Comparison of ENCODE assay signal across 14 mouse cellular contexts in the genomic region with DNA sequence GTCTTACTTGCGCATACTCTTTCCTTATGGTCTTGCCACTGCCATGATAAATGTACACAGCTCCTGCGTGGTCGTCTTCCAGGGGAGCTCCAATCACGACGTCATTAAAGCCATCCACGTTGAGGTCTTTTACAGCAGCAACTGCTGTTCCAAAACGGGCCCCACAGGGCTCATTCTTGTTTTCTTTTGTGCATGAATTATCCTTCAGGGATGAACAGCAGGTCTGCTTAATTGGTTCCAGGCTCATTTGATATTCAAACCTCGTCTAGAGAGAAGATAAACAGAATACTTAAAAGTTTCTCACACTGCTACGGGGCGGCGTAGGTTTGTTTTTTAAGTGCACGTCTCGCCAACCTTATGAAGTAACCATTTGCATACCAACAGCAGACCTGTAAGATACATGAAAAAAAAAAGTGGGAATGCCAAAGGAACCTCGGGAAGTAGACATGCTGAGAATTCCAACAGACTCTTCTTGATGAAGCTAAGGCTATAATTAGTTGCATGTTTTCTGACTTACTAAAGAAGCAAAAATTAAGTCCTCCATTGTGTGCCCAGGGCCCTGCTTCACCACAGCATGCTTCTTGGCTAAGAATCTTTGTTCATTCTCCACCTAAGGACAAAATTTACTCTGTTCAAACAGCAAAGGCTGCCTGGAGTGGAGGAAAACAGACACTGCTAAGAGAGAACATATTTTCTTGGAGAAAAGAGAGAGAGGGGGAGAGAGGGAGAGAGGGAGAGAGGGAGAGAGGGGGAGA.
DNase-seq lines count a peak whose midpoint lies in the region; ATAC-seq lines count a peak whose summit lies in the region.
"Had no signal": no experiment of that assay in that cellular context is flagged by ENCODE, and none has a peak within 500 bp of the region (broad histone marks: within the 10 kb centered on the region; RNA-seq: fewer than 3 reads in every experiment).

No protein-coding gene starts in this region.

- H3K9me3 ChIP-seq in forebrain, embryonic 11.5 days (ENCODE audit: control insufficient read depth, low read length), result no peaks in the 10 kb centered on the region
- no peaks in the 10 kb centered on the region for H3K9me3 ChIP-seq in neural tube, embryonic 14.5 days (ENCODE audit: control insufficient read depth, low read length)
- no peaks in the 10 kb centered on the region for H3K9me3 ChIP-seq in kidney, embryonic 16.5 days (ENCODE audit: low read length)
- H3K9me3 ChIP-seq: heart, embryonic 13.5 days had no signal

- peak; percentile 92 for ATAC-seq in forebrain, embryonic 11.5 days (replicated peaks; ENCODE audit: low FRiP score)
- ATAC-seq in neural tube, embryonic 14.5 days (ENCODE audit: low read depth), result peak; percentile 91
- ATAC-seq in kidney, embryonic 16.5 days (ENCODE audit: low FRiP score, low TSS enrichment), result no peak
- ATAC-seq: CD4-positive, CD25-positive, alpha-beta regulatory T cell, adult 4 months had no signal

- H3K36me3 ChIP-seq in forebrain, embryonic 11.5 days (ENCODE audit: control insufficient read depth, insufficient read depth, low read length), result no peaks in the 10 kb centered on the region
- H3K36me3 ChIP-seq in neural tube, embryonic 14.5 days (ENCODE audit: control insufficient read depth, insufficient read depth, low read length), result no peaks in the 10 kb centered on the region
- H3K36me3 ChIP-seq in kidney, embryonic 16.5 days (ENCODE audit: insufficient read depth, low read length), result 0 out of 2 replicates have a peak, but pooled peaks cover 8% of the 10 kb centered on the region

- H3K9ac ChIP-seq in forebrain, embryonic 11.5 days (ENCODE audit: low read length), result no peak overlapping the region
- no peak overlapping the region for H3K9ac ChIP-seq in neural tube, embryonic 14.5 days (replicated peaks; ENCODE audit: low read depth, low read length)
- H3K9ac ChIP-seq in kidney, embryonic 16.5 days (replicated peaks; ENCODE audit: low read length), result no peak overlapping the region
- H3K9ac ChIP-seq: heart, embryonic 13.5 days; lung, embryonic 14.5 days had no signal

- peak; percentile 9 to 25 for DNase-seq in layer of hippocampus, adult 8-10 months (ENCODE audit: low spot score in 2 of 2)
- no peak for DNase-seq in layer of hippocampus, adult 9-10 months (ENCODE audit: low spot score)
- DNase-seq in forebrain, embryonic 11.5 days (ENCODE audit: low spot score), result peak; percentile 73
- DNase-seq in layer of hippocampus, adult 9-11 months, result peak; percentile 21
- no peak for DNase-seq in lung, postnatal 36 days
- no peak for DNase-seq in ovary, postnatal 10 days (ENCODE audit: low spot score)
- DNase-seq: cerebellum, postnatal 14 days; kidney, adult 2 months; lung, embryonic 14.5 days; spleen, adult 18-20 months had no signal

- H3K4me1 ChIP-seq in forebrain, embryonic 11.5 days (replicated peaks; ENCODE audit: control insufficient read depth, insufficient read depth, low read length), result 0 out of 2 replicates have a peak, but pooled peaks cover 4% of the 10 kb centered on the region
- peaks cover 8% of the 10 kb centered on the region; the same call in 1 of the 2 replicates for H3K4me1 ChIP-seq in neural tube, embryonic 14.5 days (ENCODE audit: control insufficient read depth, insufficient read depth, low read length)
- no peaks in the 10 kb centered on the region for H3K4me1 ChIP-seq in kidney, embryonic 16.5 days (ENCODE audit: insufficient read depth, low read length)

- no peak overlapping the region for H3K4me3 ChIP-seq in forebrain, embryonic 11.5 days (ENCODE audit: low read depth, low read length)
- H3K4me3 ChIP-seq in neural tube, embryonic 14.5 days (ENCODE audit: low read depth, low read length), result no peak overlapping the region
- no peak overlapping the region for H3K4me3 ChIP-seq in kidney, embryonic 16.5 days (ENCODE audit: low read length)
- H3K4me3 ChIP-seq: heart, embryonic 13.5 days had no signal

- peak overlapping the region; percentile 81 for H3K27ac ChIP-seq in forebrain, embryonic 11.5 days (ENCODE audit: low read depth, low read length)
- H3K27ac ChIP-seq in neural tube, embryonic 14.5 days (ENCODE audit: low read depth, low read length), result 0 out of 2 replicates have a peak overlapping the region, but pooled peaks have one; percentile 12
- H3K27ac ChIP-seq in kidney, embryonic 16.5 days (ENCODE audit: low read length), result no peak overlapping the region
- H3K27ac ChIP-seq: heart, embryonic 13.5 days had no signal

- WGBS in forebrain, embryonic 11.5 days, result 19% methylated on average over 14 of the region's 14 CpGs
- 11% methylated on average over 14 of the region's 14 CpGs for WGBS in neural tube, embryonic 14.5 days
- WGBS in kidney, embryonic 16.5 days, result 51% methylated on average over 14 of the region's 14 CpGs

- no peaks in the 10 kb centered on the region for H3K27me3 ChIP-seq in forebrain, embryonic 11.5 days (ENCODE audit: control insufficient read depth, insufficient read depth, low read length)
- H3K27me3 ChIP-seq in neural tube, embryonic 14.5 days (ENCODE audit: control insufficient read depth, insufficient read depth, low read length), result no peaks in the 10 kb centered on the region
- no peaks in the 10 kb centered on the region for H3K27me3 ChIP-seq in kidney, embryonic 16.5 days (ENCODE audit: insufficient read depth, low read length)
- H3K27me3 ChIP-seq: heart, embryonic 13.5 days had no signal

- H3K4me2 ChIP-seq in forebrain, embryonic 11.5 days (ENCODE audit: low read depth, low read length, severe bottlenecking), result peak overlapping the region; percentile 2; the same call in 1 of the 2 replicates
- H3K4me2 ChIP-seq in neural tube, embryonic 14.5 days (ENCODE audit: low read depth, low read length), result peak overlapping the region; percentile 7; the same call in 1 of the 2 replicates
- no peak overlapping the region for H3K4me2 ChIP-seq in kidney, embryonic 16.5 days (replicated peaks; ENCODE audit: low read depth, low read length)
- H3K4me2 ChIP-seq: heart, embryonic 13.5 days; lung, embryonic 14.5 days had no signal

Comparison
In these comparisons a context has a peak if more than half of its experiments do, and no peak if none do; other contexts are left out.
1. DNase-seq: peak in layer of hippocampus, adult 8-10 months (2 of 2), forebrain, embryonic 11.5 days (single experiment) and layer of hippocampus, adult 9-11 months (single experiment); none in layer of hippocampus, adult 9-10 months (single experiment), lung, postnatal 36 days (single experiment) and ovary, postnatal 10 days (single experiment).